Mouse (Mus musculus): ENCODE results near the gene Myo9a. TPM values are rescaled to one million over a fixed set of nuclear protein-coding genes. Genes with fewer than 3 reads are reported as not detected.

Myo9a gene
- total and polyA plus RNA-seq, 2 experiments, result 0.40 to 9.3 TPM

DNA sequence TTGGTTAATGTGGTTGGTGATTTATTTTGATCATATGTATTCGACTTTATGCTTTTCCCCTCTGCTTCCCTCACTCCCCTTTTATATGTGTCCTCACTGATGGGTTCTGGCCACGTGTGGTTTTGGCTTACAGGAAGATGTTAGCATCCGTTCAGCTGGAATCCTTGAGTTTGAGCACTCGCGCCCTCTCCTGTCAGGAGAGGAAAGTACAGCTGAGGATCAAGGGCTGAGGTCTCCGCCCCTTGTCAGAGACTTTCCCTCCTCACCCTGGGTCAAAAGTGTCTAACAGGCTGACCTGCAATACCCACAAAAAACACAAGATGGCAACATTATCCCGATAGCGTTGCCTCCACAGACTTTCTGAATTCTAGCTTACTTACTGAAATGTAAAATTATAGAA is 208.6 kb downstream of the Myo9a start:
- Histone ChIP-seq H3K79me2 (ENCODE audit: control insufficient read depth, insufficient read depth, low read length) (no peaks in the 10 kb centered on the region), H3K4me1 (ENCODE audit: control insufficient read depth, insufficient read depth, low read length) (no peaks in the 10 kb centered on the region), H3K4me3 (ENCODE audit: insufficient read depth, low read depth, low read length) (no peak overlapping the region), H3K27me3 (ENCODE audit: control insufficient read depth, insufficient read depth, low read length) (peaks cover 3% of the 10 kb centered on the region; the same call in 1 of the 2 replicates), H3K36me3 (ENCODE audit: control insufficient read depth, insufficient read depth, low read length) (no peaks in the 10 kb centered on the region), H3K27ac (replicated peaks; ENCODE audit: insufficient read depth, low read depth, low read length) (no peak overlapping the region), H3K9ac (ENCODE audit: low read depth, low read length) (no peak overlapping the region)
- TF ChIP-seq CTCF (IDR thresholded peaks at IDR 0.05; ENCODE audit: low read depth, low read length), result peak; percentile 79
- no peak for TF ChIP-seq POLR2A (IDR thresholded peaks at IDR 0.05; ENCODE audit: extremely low read depth, insufficient read depth, low read length)
- DNase-seq (ENCODE audit: extremely low read depth, low read depth, low spot score), result peak; percentile 68
- WGBS, result 2% methylated on average over 8 of the region's 8 CpGs

GRCm38 (mm10) chr9:59960559-59960958 is 209.9 kb downstream of the Myo9a start, which contains the start of gene Nr2e3:
Gene Nr2e3 (minus strand): TSS chr9:59960659.
- H3K36me3 ChIP-seq (ENCODE audit: control insufficient read depth, insufficient read depth, low read length), result no peaks in the 10 kb centered on the region
- H3K27ac ChIP-seq (replicated peaks; ENCODE audit: insufficient read depth, low read depth, low read length), result no peak within 1 kb of the TSS
- H3K4me3 ChIP-seq (ENCODE audit: insufficient read depth, low read depth, low read length), result no peak within 1 kb of the TSS
- no peak for TF ChIP-seq CTCF (IDR thresholded peaks at IDR 0.05; ENCODE audit: low read depth, low read length)
- no peak for TF ChIP-seq POLR2A (IDR thresholded peaks at IDR 0.05; ENCODE audit: extremely low read depth, insufficient read depth, low read length)
- WGBS, result 89% methylated on average over 10 of the region's 10 CpGs
- H3K27me3 ChIP-seq (ENCODE audit: control insufficient read depth, insufficient read depth, low read length), result peaks cover 3% of the 10 kb centered on the region; the same call in 1 of the 2 replicates
- no peaks in the 10 kb centered on the region for H3K4me1 ChIP-seq (ENCODE audit: control insufficient read depth, insufficient read depth, low read length)
- no peak within 1 kb of the TSS for H3K9ac ChIP-seq (ENCODE audit: low read depth, low read length)
- DNase-seq (ENCODE audit: extremely low read depth, low read depth, low spot score), result no peak
- no peaks in the 10 kb centered on the region for H3K79me2 ChIP-seq (ENCODE audit: control insufficient read depth, insufficient read depth, low read length)

- 74% methylated on average over 14 of the region's 14 CpGs for WGBS
- H3K9ac ChIP-seq (ENCODE audit: low read depth, low read length), result no peak overlapping the region
- TF ChIP-seq POLR2A (IDR thresholded peaks at IDR 0.05; ENCODE audit: extremely low read depth, insufficient read depth, low read length), result no peak
- no peaks in the 10 kb centered on the region for H3K4me1 ChIP-seq (ENCODE audit: control insufficient read depth, insufficient read depth, low read length)
- no peaks in the 10 kb centered on the region for H3K36me3 ChIP-seq (ENCODE audit: control insufficient read depth, insufficient read depth, low read length)
- no peaks in the 10 kb centered on the region for H3K79me2 ChIP-seq (ENCODE audit: control insufficient read depth, insufficient read depth, low read length)
- DNase-seq (ENCODE audit: extremely low read depth, low read depth, low spot score), result no peak
- H3K27ac ChIP-seq (replicated peaks; ENCODE audit: insufficient read depth, low read depth, low read length), result no peak overlapping the region
- H3K4me3 ChIP-seq (ENCODE audit: insufficient read depth, low read depth, low read length), result no peak overlapping the region
- 0 out of 2 replicates have a peak, but pooled peaks cover 3% of the 10 kb centered on the region for H3K27me3 ChIP-seq (ENCODE audit: control insufficient read depth, insufficient read depth, low read length)
These were observed 210.7 kb downstream of the Myo9a start for GRCm38 (mm10) chr9:59961201-59961955.

DNA sequence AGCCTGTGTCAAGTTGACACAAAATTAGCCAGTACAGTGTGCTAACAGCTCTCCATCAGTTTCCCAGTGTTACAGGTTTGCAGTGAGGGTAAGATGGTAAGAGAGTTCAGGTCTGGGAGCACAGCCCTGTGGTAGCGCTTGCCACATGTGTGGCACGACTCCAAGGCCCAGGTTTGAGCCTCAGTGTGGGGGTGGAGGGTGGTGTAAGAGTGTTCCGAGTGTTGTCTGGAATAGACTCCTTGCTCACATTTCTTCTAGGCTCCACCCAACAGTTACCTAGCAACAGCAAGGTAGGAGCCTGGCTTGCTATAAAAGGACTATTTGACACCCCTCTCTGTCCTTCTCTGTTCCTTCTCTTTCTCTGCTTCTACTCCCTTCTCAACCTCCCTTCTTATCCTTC is 213.7 kb downstream of the Myo9a start:
- Histone ChIP-seq H3K27me3 (ENCODE audit: control insufficient read depth, insufficient read depth, low read length) (no peaks in the 10 kb centered on the region), H3K36me3 (ENCODE audit: control insufficient read depth, insufficient read depth, low read length) (no peaks in the 10 kb centered on the region), H3K27ac (replicated peaks; ENCODE audit: insufficient read depth, low read depth, low read length) (no peak overlapping the region), H3K4me3 (ENCODE audit: insufficient read depth, low read depth, low read length) (no peak overlapping the region), H3K4me1 (ENCODE audit: control insufficient read depth, insufficient read depth, low read length) (no peaks in the 10 kb centered on the region), H3K79me2 (ENCODE audit: control insufficient read depth, insufficient read depth, low read length) (no peaks in the 10 kb centered on the region), H3K9ac (ENCODE audit: low read depth, low read length) (no peak overlapping the region)
- TF ChIP-seq POLR2A (IDR thresholded peaks at IDR 0.05; ENCODE audit: extremely low read depth, insufficient read depth, low read length) (no peak), CTCF (IDR thresholded peaks at IDR 0.05; ENCODE audit: low read depth, low read length) (no peak)
- 44% methylated on average over 3 of the region's 3 CpGs for WGBS
- no peak for DNase-seq (ENCODE audit: extremely low read depth, low read depth, low spot score)

- H3K79me2 ChIP-seq (ENCODE audit: control insufficient read depth, insufficient read depth, low read length), result no peaks in the 10 kb centered on the region
- H3K9ac ChIP-seq (ENCODE audit: low read depth, low read length), result no peak overlapping the region
- H3K36me3 ChIP-seq (ENCODE audit: control insufficient read depth, insufficient read depth, low read length), result no peaks in the 10 kb centered on the region
- no peaks in the 10 kb centered on the region for H3K4me1 ChIP-seq (ENCODE audit: control insufficient read depth, insufficient read depth, low read length)
- no peaks in the 10 kb centered on the region for H3K27me3 ChIP-seq (ENCODE audit: control insufficient read depth, insufficient read depth, low read length)
- DNase-seq (ENCODE audit: extremely low read depth, low read depth, low spot score), result no peak
- TF ChIP-seq POLR2A (IDR thresholded peaks at IDR 0.05; ENCODE audit: extremely low read depth, insufficient read depth, low read length) (no peak), CTCF (IDR thresholded peaks at IDR 0.05; ENCODE audit: low read depth, low read length) (no peak)
- no peak overlapping the region for H3K4me3 ChIP-seq (ENCODE audit: insufficient read depth, low read depth, low read length)
- WGBS, result 76% methylated on average over 10 of the region's 10 CpGs
- H3K27ac ChIP-seq (replicated peaks; ENCODE audit: insufficient read depth, low read depth, low read length), result no peak overlapping the region
These were observed 214.3 kb downstream of the Myo9a start for GRCm38 (mm10) chr9:59965046-59965445.

DNA sequence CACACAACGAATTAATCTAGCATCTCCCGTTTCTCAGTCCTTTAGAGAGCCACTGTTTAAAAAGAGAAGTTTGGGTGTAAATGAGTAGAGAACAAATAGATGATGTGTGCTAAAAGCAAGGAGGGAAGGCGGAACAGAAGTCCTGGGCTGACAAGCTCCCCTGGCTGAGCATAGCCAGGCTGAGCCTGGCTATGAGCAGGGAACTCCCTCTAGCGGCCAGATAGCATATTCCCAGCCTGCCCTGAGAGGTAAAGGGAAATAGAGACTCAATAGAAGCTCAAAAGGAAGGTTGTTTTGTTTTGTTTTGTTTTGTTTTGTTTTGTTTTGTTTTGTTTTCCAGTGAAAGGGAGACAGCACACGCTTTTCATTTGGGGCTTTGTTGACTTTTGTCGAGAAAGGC is 218.7 kb downstream of the Myo9a start:
- Histone ChIP-seq H3K4me3 (ENCODE audit: insufficient read depth, low read depth, low read length) (no peak overlapping the region), H3K27me3 (ENCODE audit: control insufficient read depth, insufficient read depth, low read length) (no peaks in the 10 kb centered on the region), H3K27ac (replicated peaks; ENCODE audit: insufficient read depth, low read depth, low read length) (no peak overlapping the region), H3K36me3 (ENCODE audit: control insufficient read depth, insufficient read depth, low read length) (no peaks in the 10 kb centered on the region), H3K79me2 (ENCODE audit: control insufficient read depth, insufficient read depth, low read length) (no peaks in the 10 kb centered on the region), H3K4me1 (ENCODE audit: control insufficient read depth, insufficient read depth, low read length) (no peaks in the 10 kb centered on the region), H3K9ac (ENCODE audit: low read depth, low read length) (no peak overlapping the region)
- TF ChIP-seq POLR2A (IDR thresholded peaks at IDR 0.05; ENCODE audit: extremely low read depth, insufficient read depth, low read length) (no peak), CTCF (IDR thresholded peaks at IDR 0.05; ENCODE audit: low read depth, low read length) (peak; percentile 87)
- DNase-seq (ENCODE audit: extremely low read depth, low read depth, low spot score), result peak; percentile 28
- WGBS, result 26% methylated on average over 6 of the region's 6 CpGs

Measured in liver, adult 2 months (tissue).